Mouse (Mus musculus) testis, adult 10 weeks (tissue): ENCODE results near the gene Slc35a3. TPM values are rescaled to one million over a fixed set of nuclear protein-coding genes. Genes with fewer than 3 reads are reported as not detected.

Experiments used
- polyA plus RNA-seq: library from polyadenylated mRNA; stranded (reverse); fragments of 350-450 nt; fragmentation: Illumina TruSeq; extraction: RNeasy Lipid Tissue Mini Kit (QIAGEN cat#74804); gene quantifications from one replicate; pipeline ENCODE4 v1.2.3, GENCODE M21; 2014; ENCODE audit warnings: low read depth, low replicate concordance

The Slc35a3 gene
- polyA plus RNA-seq = 67.2 TPM

GRCm38 (mm10) chr3:116712436-116712881, at the start of gene Slc35a3:
Gene Slc35a3 (minus strand): TSS chr3:116712831.

GRCm38 (mm10) chr3:116681160-116681559, 31.5 kb downstream of the Slc35a3 start, which contains the start of gene Gm43191:
Gene Gm43191 (minus strand): TSS chr3:116681260.

GRCm38 (mm10) chr3:116662463-116662863, 50.2 kb downstream of the Slc35a3 start, which contains the start of gene Mfsd14a:
Gene Mfsd14a (minus strand): TSS chr3:116662677.

Other genes starting within 250 kb of the Slc35a3 start
- 166 TPM for gene Rtca, start 204.6 kb downstream of the Slc35a3 start, polyA plus RNA-seq
- 9.6 TPM for gene Dbt, start 199.8 kb downstream of the Slc35a3 start, polyA plus RNA-seq
- not detected for gene Lrrc39, start 149.9 kb downstream of the Slc35a3 start, polyA plus RNA-seq
- 156 TPM for gene Sass6, start 117.8 kb downstream of the Slc35a3 start, polyA plus RNA-seq
- gene Trmt13, start 98.2 kb downstream of the Slc35a3 start, polyA plus RNA-seq = 20.9 TPM
- 167 TPM for gene Mfsd14a, start 50.2 kb downstream of the Slc35a3 start, polyA plus RNA-seq
- gene Gm43191, start 31.6 kb downstream of the Slc35a3 start, polyA plus RNA-seq = 0.38 TPM
- gene Agl, start 95.3 kb upstream of the Slc35a3 start, polyA plus RNA-seq = 8.6 TPM
- 0.42 TPM for gene Frrs1, start 146.6 kb upstream of the Slc35a3 start, polyA plus RNA-seq